Mouse (Mus musculus) forebrain, embryonic 12.5 days (tissue): ENCODE measurements around the gene Gm36028. TPM values are rescaled to one million over a fixed set of nuclear protein-coding genes. Genes with fewer than 3 reads are reported as not detected.

Source experiments
- ATAC-seq: fragments of 200-750 bp; cut with Nextera tagmentation; 2 replicates; pipeline ENCODE4 v1.8.0; 2017; ENCODE audit warnings: moderate TSS enrichment; ENCODE audit not compliant: low FRiP score
- H3K27ac ChIP-seq: fragments of 300-500 bp; sonication (generic); 2 replicates; pipeline ENCODE4 v1.5.1; 2016; ENCODE audit warnings: mild to moderate bottlenecking
- H3K27me3 ChIP-seq: fragments of 300-500 bp; sonication (generic); 2 replicates; pipeline ENCODE4 v1.6.1; 2016; ENCODE audit warnings: mild to moderate bottlenecking
- H3K36me3 ChIP-seq: fragments of 300-500 bp; sonication (generic); replicated peaks from 2 replicates; pipeline ENCODE4 v1.6.1; 2016; ENCODE audit warnings: mild to moderate bottlenecking
- H3K4me1 ChIP-seq: fragments of 300-500 bp; sonication (generic); 2 replicates; pipeline ENCODE4 v1.6.1; 2016
- H3K4me2 ChIP-seq: fragments of 300-500 bp; sonication (generic); 2 replicates; pipeline ENCODE4 v1.6.1; 2016; ENCODE audit warnings: mild to moderate bottlenecking, moderate library complexity
- H3K4me3 ChIP-seq: fragments of 300-500 bp; sonication (generic); replicated peaks from 2 replicates; pipeline ENCODE4 v1.5.1; 2016; ENCODE audit warnings: mild to moderate bottlenecking
- H3K9ac ChIP-seq: fragments of 300-500 bp; sonication (generic); 2 replicates; pipeline ENCODE4 v1.6.1; 2016; ENCODE audit warnings: mild to moderate bottlenecking
- H3K9me3 ChIP-seq: fragments of 300-500 bp; sonication (generic); 2 replicates; pipeline ENCODE4 v1.6.1; 2016
- WGBS: fragments of 180-500 bp; shearing (Covaris S2); methylation state at CpG from one replicate; pipeline ENCODE4 v1.1.7; 2016; 5-methylcytosine and 5-hydroxymethylcytosine counted together
- polyA plus RNA-seq: library from polyadenylated mRNA; unstranded; fragments of >200 nt; fragmentation: Nextera tagmentation; extraction: Ambion mirVana; gene quantifications from 2 replicates; pipeline ENCODE4 v1.2.1, GENCODE M21; 2016

Gene Gm36028
- polyA plus RNA-seq, 1 experiment from 2014 or later, result 0.17 TPM

- ATAC-seq, result no peak
- 90% methylated on average over 5 of the region's 5 CpGs for WGBS
- Histone ChIP-seq H3K4me3 (no peak overlapping the region), H3K4me2 (no peak overlapping the region), H3K27ac (no peak overlapping the region), H3K9ac (no peak overlapping the region), H3K9me3 (no peaks in the 10 kb centered on the region), H3K36me3 (peaks cover 80% of the 10 kb centered on the region), H3K27me3 (no peaks in the 10 kb centered on the region), H3K4me1 (no peaks in the 10 kb centered on the region)
Measured at GRCm38 (mm10) chr16:37823949-37824348, 37.0 kb downstream of the Gm36028 start.

DNA sequence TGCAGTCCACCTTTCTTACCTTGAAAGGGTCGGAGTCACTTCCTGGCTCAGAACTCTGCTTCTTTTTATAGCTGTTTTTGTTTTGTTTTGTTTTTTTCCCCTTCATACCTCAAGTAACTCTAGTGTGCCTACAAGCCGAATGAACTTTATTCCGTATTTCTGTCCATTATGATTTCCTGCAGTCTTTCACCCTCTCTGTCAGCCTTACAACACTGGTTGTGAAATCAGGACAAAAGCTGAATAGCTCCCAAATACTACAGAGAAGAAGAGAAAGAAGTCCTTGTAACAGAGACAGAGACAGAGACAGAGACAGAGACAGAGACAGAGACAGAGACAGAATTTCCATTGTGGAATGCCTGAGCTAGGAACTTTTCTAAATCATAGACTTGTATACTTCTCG is 43.0 kb downstream of the Gm36028 start:
- peaks cover 42% of the 10 kb centered on the region for H3K36me3 ChIP-seq
- no peak for ATAC-seq
- WGBS, result 96% methylated on average over 4 of the region's 4 CpGs

DNA sequence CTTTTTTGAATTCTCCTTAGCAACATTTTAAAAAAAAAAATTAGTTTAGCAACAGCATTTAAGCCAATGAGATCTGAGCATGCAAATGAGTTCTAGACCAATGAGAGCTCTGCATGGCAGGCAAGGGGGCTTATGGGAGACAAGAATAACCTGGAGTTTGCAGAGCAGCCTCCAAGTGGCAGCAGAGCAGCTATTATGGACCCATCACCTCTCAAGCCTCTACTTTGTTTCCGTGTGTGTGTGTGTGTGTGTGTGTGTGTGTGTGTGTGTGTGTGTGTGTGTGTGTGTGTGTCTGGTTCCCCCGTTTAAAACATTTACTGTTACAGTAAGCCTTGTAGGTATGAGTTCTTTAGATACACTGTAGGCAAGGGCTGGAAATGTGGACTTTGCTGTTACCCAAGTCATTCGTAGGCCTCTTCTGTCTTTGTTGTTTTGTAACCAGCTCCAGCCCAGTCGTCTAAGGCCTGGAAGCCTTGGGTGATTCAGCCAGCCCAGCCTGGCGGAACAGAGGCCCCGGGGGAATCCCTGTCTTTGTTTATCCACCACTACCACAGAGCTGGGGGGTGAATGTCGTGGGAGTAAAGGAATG is 46.5 kb downstream of the Gm36028 start:
- Histone ChIP-seq H3K27ac (peak overlapping the region; percentile 70), H3K9ac (no peak overlapping the region), H3K36me3 (peaks cover 17% of the 10 kb centered on the region), H3K27me3 (no peaks in the 10 kb centered on the region), H3K9me3 (no peaks in the 10 kb centered on the region), H3K4me3 (no peak overlapping the region), H3K4me2 (0 out of 2 replicates have a peak overlapping the region, but pooled peaks have one; percentile 39), H3K4me1 (peaks cover 25% of the 10 kb centered on the region)
- ATAC-seq, result peak; percentile 95
- WGBS, result 27% methylated on average over 7 of the region's 7 CpGs

More for the DNA sequence above, 43.0 kb downstream of the Gm36028 start:
- no peak overlapping the region for H3K9ac ChIP-seq
- H3K4me2 ChIP-seq, result no peak overlapping the region
- H3K4me1 ChIP-seq, result peaks cover 14% of the 10 kb centered on the region
- no peak overlapping the region for H3K4me3 ChIP-seq
- H3K27ac ChIP-seq, result no peak overlapping the region
- no peaks in the 10 kb centered on the region for H3K27me3 ChIP-seq
- H3K9me3 ChIP-seq, result no peaks in the 10 kb centered on the region

DNA sequence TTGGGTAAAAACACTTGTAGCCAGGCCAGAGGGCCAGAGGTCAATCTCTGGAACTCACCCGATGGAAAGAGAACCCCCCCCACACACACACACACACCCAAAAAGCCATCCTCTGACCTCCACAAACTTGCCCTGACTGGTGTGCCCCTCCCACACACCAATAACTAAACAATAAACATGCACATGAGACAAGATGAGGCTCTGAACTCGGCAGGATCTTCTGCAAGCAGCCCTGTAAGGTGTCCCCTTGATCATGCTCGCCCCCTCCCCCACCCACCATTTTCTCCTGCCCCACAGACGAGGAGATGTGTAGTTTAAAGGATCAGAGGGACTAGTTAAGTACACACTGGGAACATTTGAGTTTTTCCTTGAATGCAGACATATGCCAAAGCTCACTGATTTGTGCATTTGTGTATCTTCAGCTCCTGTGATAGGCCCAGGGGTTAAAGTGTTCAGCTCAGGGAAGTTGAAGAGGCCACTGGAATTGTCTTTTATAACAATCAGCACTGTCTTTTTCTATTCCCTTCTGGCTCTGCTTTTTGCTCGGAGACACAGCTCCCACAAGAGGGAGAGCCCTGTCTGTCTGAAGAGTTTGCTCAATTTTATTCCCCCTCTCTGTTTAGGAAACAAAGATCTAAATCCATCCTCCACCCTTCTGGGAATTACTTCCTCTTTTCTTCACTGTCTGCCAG is 47.1 kb downstream of the Gm36028 start:
- Histone ChIP-seq H3K36me3 (peaks cover 13% of the 10 kb centered on the region), H3K4me3 (no peak overlapping the region), H3K4me1 (peaks cover 32% of the 10 kb centered on the region), H3K4me2 (peak overlapping the region; percentile 39), H3K9ac (no peak overlapping the region), H3K9me3 (no peaks in the 10 kb centered on the region), H3K27ac (peak overlapping the region; percentile 78), H3K27me3 (no peaks in the 10 kb centered on the region)
- whole genome bisulfite sequencing, result 39% methylated on average over 5 of the region's 5 CpGs
- peak; percentile 13; the same call in 1 of the 2 replicates for ATAC-seq

- H3K9ac ChIP-seq, result no peak overlapping the region
- H3K36me3 ChIP-seq, result peaks cover 4% of the 10 kb centered on the region; the same call in 1 of the 2 replicates
- no peak overlapping the region for H3K4me3 ChIP-seq
- no peaks in the 10 kb centered on the region for H3K9me3 ChIP-seq
- 56% methylated on average over 9 of the region's 9 CpGs for WGBS
- no peaks in the 10 kb centered on the region; the same call in 1 of the 2 replicates for H3K27me3 ChIP-seq
- H3K27ac ChIP-seq, result 0 out of 2 replicates have a peak overlapping the region, but pooled peaks have one; percentile 36
- H3K4me1 ChIP-seq, result peaks cover 36% of the 10 kb centered on the region
- H3K4me2 ChIP-seq, result no peak overlapping the region
- ATAC-seq, result peak; percentile 49
Measured at GRCm38 (mm10) chr16:37812474-37812886, 48.5 kb downstream of the Gm36028 start.

DNA sequence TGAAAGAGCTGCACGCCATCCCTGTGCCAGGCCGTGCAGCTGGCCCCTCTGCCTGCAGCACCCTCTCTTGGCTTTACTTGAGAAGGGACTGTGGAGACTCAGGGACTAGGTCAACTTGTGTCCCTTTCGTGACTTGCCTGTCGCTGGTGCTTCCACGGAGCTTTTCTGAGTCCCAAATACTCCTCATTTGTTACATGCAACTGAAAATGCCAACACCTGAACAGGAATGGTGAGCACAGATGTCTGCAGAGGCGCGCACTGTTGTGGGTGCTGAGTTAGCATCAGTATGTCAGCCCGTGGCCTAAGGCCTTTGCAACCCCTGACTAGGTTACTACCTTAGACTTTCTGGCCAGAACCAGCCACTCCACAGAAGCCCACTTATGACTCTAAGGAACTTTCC is 49.1 kb downstream of the Gm36028 start:
- no peaks in the 10 kb centered on the region; the same call in 1 of the 2 replicates for H3K27me3 ChIP-seq
- no peak overlapping the region for H3K4me3 ChIP-seq
- H3K9me3 ChIP-seq, result no peaks in the 10 kb centered on the region
- H3K4me2 ChIP-seq, result no peak overlapping the region
- no peak overlapping the region for H3K9ac ChIP-seq
- no peak overlapping the region for H3K27ac ChIP-seq
- WGBS, result 92% methylated on average over 8 of the region's 8 CpGs
- no peak for ATAC-seq
- H3K4me1 ChIP-seq, result peaks cover 36% of the 10 kb centered on the region
- H3K36me3 ChIP-seq, result peaks cover 4% of the 10 kb centered on the region; the same call in 1 of the 2 replicates

GRCm38 (mm10) chr16:37809623-37809992 is 51.3 kb downstream of the Gm36028 start:
- Histone ChIP-seq H3K4me2 (no peak overlapping the region), H3K27me3 (no peaks in the 10 kb centered on the region; the same call in 1 of the 2 replicates), H3K4me1 (peaks cover 32% of the 10 kb centered on the region), H3K4me3 (no peak overlapping the region), H3K36me3 (0 out of 2 replicates have a peak, but pooled peaks cover 5% of the 10 kb centered on the region), H3K9ac (no peak overlapping the region), H3K27ac (peak overlapping the region; percentile 67), H3K9me3 (no peaks in the 10 kb centered on the region; the same call in 1 of the 2 replicates)
- WGBS, result 73% methylated on average over 6 of the region's 6 CpGs
- ATAC-seq, result no peak

- peak overlapping the region; percentile 67 for H3K27ac ChIP-seq
- H3K4me1 ChIP-seq, result peaks cover 29% of the 10 kb centered on the region
- WGBS, result 30% methylated on average over 10 of the region's 10 CpGs
- H3K36me3 ChIP-seq, result peaks cover 10% of the 10 kb centered on the region; the same call in 1 of the 2 replicates
- no peak overlapping the region for H3K4me3 ChIP-seq
- ATAC-seq, result no peak
- H3K9me3 ChIP-seq, result no peaks in the 10 kb centered on the region; the same call in 1 of the 2 replicates
- no peak overlapping the region for H3K9ac ChIP-seq
- no peak overlapping the region for H3K4me2 ChIP-seq
- H3K27me3 ChIP-seq, result no peaks in the 10 kb centered on the region; the same call in 1 of the 2 replicates
Measured at GRCm38 (mm10) chr16:37808866-37809622, 51.9 kb downstream of the Gm36028 start.

GRCm38 (mm10) chr16:37807269-37807668 is 53.7 kb downstream of the Gm36028 start:
- no peak overlapping the region for H3K27ac ChIP-seq
- no peak overlapping the region for H3K9ac ChIP-seq
- peaks cover 17% of the 10 kb centered on the region; the same call in 1 of the 2 replicates for H3K36me3 ChIP-seq
- 67% methylated on average over 8 of the region's 8 CpGs for WGBS
- no peak overlapping the region for H3K4me2 ChIP-seq
- H3K4me3 ChIP-seq, result no peak overlapping the region
- H3K9me3 ChIP-seq, result no peaks in the 10 kb centered on the region; the same call in 1 of the 2 replicates
- no peak for ATAC-seq
- peaks cover 28% of the 10 kb centered on the region for H3K4me1 ChIP-seq
- no peaks in the 10 kb centered on the region; the same call in 1 of the 2 replicates for H3K27me3 ChIP-seq

- H3K9ac ChIP-seq, result no peak overlapping the region
- H3K4me1 ChIP-seq, result peaks cover 28% of the 10 kb centered on the region
- no peak overlapping the region for H3K4me3 ChIP-seq
- 81% methylated on average over 3 of the region's 3 CpGs for WGBS
- H3K4me2 ChIP-seq, result no peak overlapping the region
- H3K36me3 ChIP-seq, result peaks cover 17% of the 10 kb centered on the region; the same call in 1 of the 2 replicates
- H3K27ac ChIP-seq, result no peak overlapping the region
- ATAC-seq, result no peak
- H3K27me3 ChIP-seq, result no peaks in the 10 kb centered on the region; the same call in 1 of the 2 replicates
- H3K9me3 ChIP-seq, result no peaks in the 10 kb centered on the region; the same call in 1 of the 2 replicates
Measured at GRCm38 (mm10) chr16:37805746-37806495, 55.0 kb downstream of the Gm36028 start.

- peaks cover 17% of the 10 kb centered on the region; the same call in 1 of the 2 replicates for H3K36me3 ChIP-seq
Measured at GRCm38 (mm10) chr16:37803387-37803950, 57.5 kb downstream of the Gm36028 start.

More at GRCm38 (mm10) chr16:37803387-37803950, 57.5 kb downstream of the Gm36028 start:
- Histone ChIP-seq H3K4me2 (no peak overlapping the region), H3K4me1 (peaks cover 19% of the 10 kb centered on the region), H3K9ac (no peak overlapping the region), H3K9me3 (no peaks in the 10 kb centered on the region; the same call in 1 of the 2 replicates), H3K27me3 (no peaks in the 10 kb centered on the region; the same call in 1 of the 2 replicates), H3K27ac (no peak overlapping the region), H3K4me3 (no peak overlapping the region)
- no peak for ATAC-seq
- WGBS, result 92% methylated on average over 9 of the region's 9 CpGs
